9 mouse cellular contexts compared by ENCODE assay signal in the genomic region with DNA sequence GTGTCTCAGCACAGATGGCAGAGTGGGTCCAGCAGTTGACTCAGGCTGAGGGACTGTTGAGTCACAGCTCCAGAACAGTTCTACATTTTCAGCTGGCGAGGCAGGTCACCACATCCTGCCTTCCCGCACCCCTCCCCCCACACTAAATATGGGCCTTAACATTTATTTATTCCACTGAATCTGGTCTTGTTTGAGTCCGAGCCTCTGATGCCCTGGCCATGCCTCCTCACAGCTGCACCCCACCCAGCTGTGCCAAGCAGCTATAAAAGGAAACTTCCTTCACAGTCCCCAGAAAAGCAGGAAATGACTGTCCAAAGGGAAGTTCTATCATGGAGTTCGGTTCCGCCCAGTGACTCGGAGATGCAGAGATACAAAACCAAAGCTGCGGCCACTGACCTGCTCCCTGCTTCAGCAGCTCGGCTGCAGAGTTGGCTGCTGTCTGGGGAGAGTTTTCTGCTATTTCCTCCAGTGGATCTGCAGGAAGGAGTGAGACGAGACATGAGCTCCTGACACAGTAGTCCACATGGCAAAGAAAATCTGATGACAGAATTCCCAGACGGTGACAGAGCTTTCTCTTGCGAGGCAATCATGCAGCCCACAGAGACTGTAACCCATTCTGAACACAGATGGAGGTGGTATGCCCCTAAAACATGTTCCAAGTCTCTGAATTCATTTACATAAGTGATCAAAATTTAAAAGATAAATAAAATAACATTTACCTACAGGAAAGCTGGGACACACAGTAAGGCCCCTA.
DNase-seq lines count a peak whose midpoint lies in the region; ATAC-seq and TF ChIP-seq lines count a peak whose summit lies in the region.
"Had no signal": no experiment of that assay in that cellular context is flagged by ENCODE, and none has a peak within 500 bp of the region (broad histone marks: within the 10 kb centered on the region; RNA-seq: fewer than 3 reads in every experiment).

No protein-coding gene starts in this region.

- H3K4me3 ChIP-seq in liver, postnatal 0 days (ENCODE audit: low read depth, low read length) = no peak overlapping the region
- no peak overlapping the region for H3K4me3 ChIP-seq in liver, embryonic 11.5 days (ENCODE audit: low read depth, low read length)
- H3K4me3 ChIP-seq in embryonic facial prominence, embryonic 15.5 days (replicated peaks) = no peak overlapping the region
- peak overlapping the region; percentile 57 for H3K4me3 ChIP-seq in megakaryocyte, embryonic 14.5 days (replicated peaks)
- H3K4me3 ChIP-seq in hindbrain, embryonic 12.5 days = no peak overlapping the region
- H3K4me3 ChIP-seq: liver, embryonic 13.5 days had no signal

- no peak overlapping the region for H3K4me2 ChIP-seq in liver, postnatal 0 days (ENCODE audit: low read depth, low read length)
- H3K4me2 ChIP-seq in liver, embryonic 11.5 days = no peak overlapping the region
- H3K4me2 ChIP-seq in embryonic facial prominence, embryonic 15.5 days (replicated peaks) = no peak overlapping the region
- no peak overlapping the region for H3K4me2 ChIP-seq in hindbrain, embryonic 12.5 days (replicated peaks)
- H3K4me2 ChIP-seq: liver, embryonic 13.5 days had no signal

- ATAC-seq in liver, postnatal 0 days = peak; percentile 60
- no peak; the same call in 1 of the 2 replicates for ATAC-seq in liver, embryonic 11.5 days (replicated peaks; ENCODE audit: low FRiP score)
- peak; percentile 21; the same call in 1 of the 2 replicates for ATAC-seq in embryonic facial prominence, embryonic 15.5 days (ENCODE audit: insufficient number of reproducible peaks, low FRiP score, low TSS enrichment, low read depth)
- ATAC-seq in hematopoietic stem cell, adult 5-6 weeks (replicated peaks in 1 of 2; ENCODE audit: insufficient read depth in 1 of 2, low FRiP score in 2 of 2, low TSS enrichment in 1 of 2, low read depth in 1 of 2, poor library complexity in 2 of 2, severe bottlenecking in 2 of 2) = peak; percentile 71 to 78
- ATAC-seq in hindbrain, embryonic 12.5 days (ENCODE audit: low FRiP score) = no peak

- H3K27me3 ChIP-seq in liver, postnatal 0 days (ENCODE audit: insufficient read depth, low read length) = no peaks in the 10 kb centered on the region
- no peaks in the 10 kb centered on the region for H3K27me3 ChIP-seq in liver, embryonic 11.5 days (replicated peaks; ENCODE audit: control insufficient read depth, insufficient read depth, low read length)
- H3K27me3 ChIP-seq in embryonic facial prominence, embryonic 15.5 days = no peaks in the 10 kb centered on the region
- peaks cover 2% of the 10 kb centered on the region for H3K27me3 ChIP-seq in megakaryocyte, embryonic 14.5 days (replicated peaks)
- no peaks in the 10 kb centered on the region for H3K27me3 ChIP-seq in hindbrain, embryonic 12.5 days
- H3K27me3 ChIP-seq: liver, embryonic 13.5 days had no signal

- no peak overlapping the region for H3K27ac ChIP-seq in liver, postnatal 0 days (ENCODE audit: low read depth)
- H3K27ac ChIP-seq in liver, embryonic 11.5 days (ENCODE audit: low read depth, low read length) = no peak overlapping the region
- H3K27ac ChIP-seq in embryonic facial prominence, embryonic 15.5 days (replicated peaks) = 0 out of 2 replicates have a peak overlapping the region, but pooled peaks have one; percentile 1
- H3K27ac ChIP-seq in hindbrain, embryonic 12.5 days = no peak overlapping the region
- H3K27ac ChIP-seq: liver, embryonic 13.5 days had no signal

- peaks cover 40% of the 10 kb centered on the region for H3K36me3 ChIP-seq in liver, postnatal 0 days (replicated peaks; ENCODE audit: insufficient read depth, low read length)
- H3K36me3 ChIP-seq in liver, embryonic 11.5 days (ENCODE audit: control insufficient read depth, insufficient read depth, low read length) = peaks cover 2% of the 10 kb centered on the region
- H3K36me3 ChIP-seq in embryonic facial prominence, embryonic 15.5 days = peaks cover 56% of the 10 kb centered on the region
- no peaks in the 10 kb centered on the region for H3K36me3 ChIP-seq in megakaryocyte, embryonic 14.5 days (replicated peaks; ENCODE audit: low read length)
- peaks cover 8% of the 10 kb centered on the region; the same call in 1 of the 2 replicates for H3K36me3 ChIP-seq in hindbrain, embryonic 12.5 days

- no peak overlapping the region for H3K9ac ChIP-seq in liver, postnatal 0 days (replicated peaks)
- H3K9ac ChIP-seq in liver, embryonic 11.5 days (ENCODE audit: low read depth, low read length) = no peak overlapping the region
- H3K9ac ChIP-seq in embryonic facial prominence, embryonic 15.5 days = no peak overlapping the region
- no peak overlapping the region for H3K9ac ChIP-seq in hindbrain, embryonic 12.5 days
- H3K9ac ChIP-seq: liver, embryonic 13.5 days had no signal

- no peak for TF ChIP-seq EP300 in liver, postnatal 0 days (IDR thresholded peaks at IDR 0.05; ENCODE audit: low read depth)

- DNase-seq in liver, postnatal 0 days = no peak
- no peak for DNase-seq in liver, embryonic 11.5 days (ENCODE audit: low spot score)
- DNase-seq in cerebellum, postnatal 4 days (ENCODE audit: low spot score in 2 of 2) = no peak
- DNase-seq in retina, postnatal 1 day = no peak
- DNase-seq: liver, embryonic 13.5 days had no signal

- WGBS in liver, postnatal 0 days (ENCODE audit: insufficient replicate concordance) = 51% methylated on average over 11 of the region's 11 CpGs
- 54% methylated on average over 11 of the region's 11 CpGs for WGBS in liver, embryonic 11.5 days
- 67% methylated on average over 11 of the region's 11 CpGs for WGBS in embryonic facial prominence, embryonic 15.5 days
- WGBS in hindbrain, embryonic 12.5 days = 80% methylated on average over 11 of the region's 11 CpGs

- no peak for TF ChIP-seq CTCF in liver, postnatal 0 days (IDR thresholded peaks at IDR 0.05; ENCODE audit: low read depth)

- H3K4me1 ChIP-seq in liver, postnatal 0 days (ENCODE audit: insufficient read depth) = no peaks in the 10 kb centered on the region; the same call in 1 of the 2 replicates
- H3K4me1 ChIP-seq in liver, embryonic 11.5 days (replicated peaks; ENCODE audit: control insufficient read depth, insufficient read depth, low read length) = no peaks in the 10 kb centered on the region
- H3K4me1 ChIP-seq in embryonic facial prominence, embryonic 15.5 days = peaks cover 42% of the 10 kb centered on the region
- H3K4me1 ChIP-seq in megakaryocyte, embryonic 14.5 days = peaks cover 8% of the 10 kb centered on the region
- H3K4me1 ChIP-seq in hindbrain, embryonic 12.5 days = peaks cover 7% of the 10 kb centered on the region; the same call in 1 of the 2 replicates
- H3K4me1 ChIP-seq: liver, embryonic 13.5 days had no signal

- H3K9me3 ChIP-seq in liver, postnatal 0 days (ENCODE audit: low read length) = no peaks in the 10 kb centered on the region
- H3K9me3 ChIP-seq in liver, embryonic 11.5 days (ENCODE audit: control insufficient read depth, low read length) = no peaks in the 10 kb centered on the region
- H3K9me3 ChIP-seq in embryonic facial prominence, embryonic 15.5 days (replicated peaks) = no peaks in the 10 kb centered on the region
- no peaks in the 10 kb centered on the region for H3K9me3 ChIP-seq in megakaryocyte, embryonic 14.5 days
- H3K9me3 ChIP-seq in hindbrain, embryonic 12.5 days (replicated peaks) = no peaks in the 10 kb centered on the region
- H3K9me3 ChIP-seq: liver, embryonic 13.5 days had no signal

Comparison
In these comparisons a context has a peak if more than half of its experiments do, and no peak if none do; other contexts are left out.
1. ATAC-seq: peak in liver, postnatal 0 days (single experiment), embryonic facial prominence, embryonic 15.5 days (single experiment) and hematopoietic stem cell, adult 5-6 weeks (2 of 2); none in liver, embryonic 11.5 days (single experiment) and hindbrain, embryonic 12.5 days (single experiment).